Mouse (Mus musculus) olfactory bulb, adult 2 months (tissue): ENCODE measurements around the gene Prss42.

Source experiments
- CTCF ChIP-seq: fragments of 200-500 bp; IDR thresholded peaks from 2 replicates; pipeline ENCODE4 v1.5.1; 2012; ENCODE audit warnings: low read depth, mild to moderate bottlenecking, low read length, moderate library complexity; ENCODE audit not compliant: insufficient read depth
- POLR2A ChIP-seq: fragments of 200-500 bp; IDR thresholded peaks from 2 replicates; pipeline ENCODE4 v1.6.1; 2012; ENCODE audit warnings: mild to moderate bottlenecking, low read depth, low read length, moderate library complexity; ENCODE audit not compliant: insufficient read depth

DNA sequence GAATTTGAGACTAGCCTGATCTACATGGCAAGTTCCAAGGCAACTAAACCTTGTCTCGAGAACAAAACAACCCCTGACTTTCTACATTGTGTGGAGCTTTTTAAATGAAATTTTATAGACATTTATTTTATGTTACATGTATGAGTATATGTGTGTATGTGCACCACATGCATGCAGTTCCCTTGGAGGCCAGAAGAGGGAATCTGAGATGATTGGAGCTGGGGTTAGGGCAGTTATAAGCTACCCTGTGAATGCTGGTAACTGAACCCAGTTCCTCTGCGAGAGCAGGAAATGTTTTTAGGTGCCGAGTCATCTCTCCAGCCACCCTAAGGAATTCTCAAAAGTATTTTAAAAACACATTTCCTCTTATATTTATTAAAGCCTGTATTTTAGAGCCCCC, 9.8 kb upstream of the Prss42 start:
- TF ChIP-seq CTCF (no peak), POLR2A (no peak)
